Mouse (Mus musculus) embryo, embryonic 11.5 days (tissue): ENCODE measurements around the gene Mfap1b.
"Not testable (repeated sequence)": the region's sequence is repeated elsewhere in the genome, so short reads cannot be mapped to it uniquely, and the experiment has no call there.

Experiments
- DNase-seq: peaks from one replicate; pipeline ENCODE4 v3.0.0-alpha.2; 2012; ENCODE audit warnings: low read depth, low spot score

Mfap1b gene

DNA sequence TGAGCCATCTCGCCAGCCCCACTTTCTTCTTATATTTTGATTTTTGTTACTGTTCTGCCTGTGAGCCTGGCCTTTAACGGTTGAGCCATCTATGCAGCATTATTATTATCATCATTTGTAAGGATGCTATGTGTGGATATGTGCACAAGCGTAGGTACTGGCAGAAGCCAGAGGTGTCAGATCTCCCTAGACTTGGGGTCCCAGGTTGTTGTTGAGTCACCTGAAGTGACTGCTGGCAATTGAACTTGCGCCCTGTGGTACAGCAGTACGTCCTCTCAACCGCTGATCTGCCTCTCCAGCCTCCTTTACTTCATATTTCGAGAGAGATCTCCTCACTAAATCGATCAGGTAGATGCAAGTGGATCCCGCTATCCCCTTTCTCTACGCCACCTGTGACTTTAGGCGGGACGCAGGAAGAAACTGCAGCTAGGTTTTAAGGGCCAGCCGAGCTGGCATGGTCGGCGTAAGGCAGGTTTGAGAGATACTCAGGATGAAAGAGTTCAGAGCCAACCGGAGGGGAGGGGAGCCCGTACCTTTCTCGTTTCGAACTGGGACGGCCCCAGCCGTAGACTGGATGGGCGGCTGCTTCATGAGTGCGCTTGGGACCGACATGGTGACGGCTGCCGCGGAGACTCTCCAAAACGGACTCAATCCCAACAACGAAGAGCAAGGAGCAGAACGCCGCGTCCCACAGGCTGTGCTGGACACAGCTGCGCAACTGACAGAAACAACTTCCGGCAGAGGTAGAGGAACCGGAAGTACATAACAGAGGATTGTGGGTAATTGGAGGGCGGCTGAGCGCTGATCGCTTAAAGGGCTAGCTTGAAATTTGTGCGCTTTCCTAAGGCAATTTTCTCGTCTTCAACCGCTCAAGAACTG is at the start of gene Mfap1b:
Gene Mfap1b (minus strand): TSS at position 767 of the 879 bp plus-strand sequence.
- DNase-seq, result peak; percentile 75

GRCm38 (mm10) chr2:121522830-121523229 is 49.0 kb upstream of the Mfap1b start:
- DNase-seq, result not testable (repeated sequence)

GRCm38 (mm10) chr2:121522006-121522405 is 48.1 kb upstream of the Mfap1b start:
- no peak for DNase-seq

- DNase-seq, result not testable (repeated sequence)
These were observed 44.8 kb upstream of the Mfap1b start for GRCm38 (mm10) chr2:121518711-121519110.

DNA sequence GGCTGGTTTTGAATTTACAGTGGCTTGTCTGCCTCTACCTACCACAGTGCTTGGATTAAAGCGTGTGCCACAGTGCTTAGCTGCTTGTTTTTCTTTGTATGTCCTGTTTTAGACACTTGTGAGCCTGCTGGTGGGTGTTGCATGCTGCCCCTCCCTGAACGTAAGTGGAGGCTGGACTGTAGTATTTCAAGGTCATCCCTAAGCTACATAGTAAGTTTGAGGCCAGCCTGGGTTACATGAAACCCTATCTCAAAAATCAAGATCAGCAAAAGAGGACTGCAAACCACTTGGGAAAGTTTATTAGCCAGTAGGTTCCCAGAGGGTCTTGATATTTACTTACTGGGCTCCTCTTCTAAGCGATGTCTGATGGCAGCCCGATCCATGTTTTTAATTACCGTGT is 44.2 kb upstream of the Mfap1b start:
- no peak for DNase-seq

- DNase-seq, result no peak
These were observed 40.3 kb upstream of the Mfap1b start for GRCm38 (mm10) chr2:121514211-121514610.

- DNase-seq, result not testable (repeated sequence)
These were observed 39.3 kb upstream of the Mfap1b start for GRCm38 (mm10) chr2:121512991-121513765.

GRCm38 (mm10) chr2:121511401-121511800 is 37.5 kb upstream of the Mfap1b start:
- DNase-seq, result no peak

DNA sequence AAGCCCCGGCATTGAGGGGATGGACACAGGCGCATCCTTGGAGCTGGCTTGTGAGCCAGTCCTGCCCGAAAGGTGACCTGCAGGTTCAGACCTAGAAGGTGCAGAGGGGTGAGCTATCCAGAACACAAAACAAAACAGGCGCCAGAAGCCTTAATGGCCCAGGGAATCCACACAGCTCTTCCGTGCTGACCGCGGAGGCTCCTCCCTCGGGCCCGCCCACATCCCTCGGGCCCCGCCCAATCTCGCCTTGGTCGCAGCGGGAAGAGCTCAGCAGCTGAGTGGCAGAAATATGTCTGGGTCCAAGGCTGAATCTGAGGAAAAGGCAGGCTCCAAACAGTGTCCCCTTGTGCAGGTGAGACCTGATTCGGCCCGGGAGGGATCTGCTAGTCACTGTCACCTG is 35.7 kb upstream of the Mfap1b start:
- DNase-seq, result peak; percentile 48

DNA sequence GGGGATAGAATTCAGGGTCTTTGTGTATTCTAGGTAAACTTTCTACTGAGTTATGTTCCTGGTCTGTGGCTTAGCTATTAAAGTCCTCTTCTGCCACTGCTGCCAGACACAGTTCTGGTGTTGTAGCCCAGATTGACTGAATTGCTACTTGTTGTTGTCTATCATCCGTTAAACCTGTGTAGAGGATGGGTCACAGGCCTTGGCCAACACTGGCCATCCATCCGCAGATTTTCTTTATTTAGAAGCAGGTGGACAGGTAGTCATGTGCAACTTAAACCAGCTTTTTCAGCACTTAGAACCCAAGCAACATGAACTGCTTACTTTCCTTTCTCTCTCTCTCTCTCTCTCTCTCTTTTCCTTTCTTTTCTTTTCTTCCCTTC is 34.1 kb upstream of the Mfap1b start:
- no peak for DNase-seq

GRCm38 (mm10) chr2:121507173-121507950 is 33.5 kb upstream of the Mfap1b start:
- no peak for DNase-seq

DNA sequence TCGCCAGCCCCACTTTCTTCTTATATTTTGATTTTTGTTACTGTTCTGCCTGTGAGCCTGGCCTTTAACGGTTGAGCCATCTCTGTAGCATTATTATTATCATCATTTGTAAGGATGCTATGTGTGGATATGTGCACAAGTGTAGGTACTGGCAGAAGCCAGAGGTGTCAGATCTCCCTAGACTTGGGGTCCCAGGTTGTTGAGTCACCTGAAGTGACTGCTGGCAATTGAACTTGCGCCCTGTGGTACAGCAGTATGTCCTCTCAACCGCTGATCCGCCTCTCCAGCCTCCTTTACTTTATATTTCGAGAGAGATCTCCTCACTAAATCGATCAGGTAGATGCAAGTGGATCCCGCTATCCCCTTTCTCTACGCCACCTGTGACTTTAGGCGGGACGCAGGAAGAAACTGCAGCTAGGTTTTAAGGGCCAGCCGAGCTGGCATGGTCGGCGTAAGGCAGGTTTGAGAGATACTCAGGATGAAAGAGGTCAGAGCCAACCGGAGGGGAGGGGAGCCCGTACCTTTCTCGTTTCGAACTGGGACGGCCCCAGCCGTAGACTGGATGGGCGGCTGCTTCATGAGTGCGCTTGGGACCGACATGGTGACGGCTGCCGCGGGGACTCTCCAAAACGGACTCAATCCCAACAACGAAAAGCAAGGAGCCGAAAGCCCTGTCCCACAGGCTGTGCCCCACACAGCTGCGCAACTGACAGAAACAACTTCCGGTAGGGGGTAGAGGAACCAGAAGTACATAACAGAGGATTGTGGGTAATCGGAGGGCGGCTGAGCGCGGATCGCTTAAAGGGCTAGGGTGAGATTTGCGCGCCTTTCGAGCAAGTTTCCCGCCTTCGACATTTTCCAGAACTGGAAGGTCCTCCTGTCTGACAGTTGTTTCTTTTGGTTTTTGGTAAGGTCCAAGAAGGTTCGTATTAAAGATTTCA is 32.3 kb upstream of the Mfap1b start, which contains the start of the genes Mfap1a and Wdr76:
Gene Mfap1a (minus strand): TSS at position 724 of the 941 bp plus-strand sequence.
Gene Wdr76 (plus strand): TSS at position 782 of the 941 bp plus-strand sequence.
- DNase-seq, result peak; percentile 81

GRCm38 (mm10) chr2:121501550-121501949 is 27.7 kb upstream of the Mfap1b start:
- DNase-seq, result not testable (repeated sequence)

DNA sequence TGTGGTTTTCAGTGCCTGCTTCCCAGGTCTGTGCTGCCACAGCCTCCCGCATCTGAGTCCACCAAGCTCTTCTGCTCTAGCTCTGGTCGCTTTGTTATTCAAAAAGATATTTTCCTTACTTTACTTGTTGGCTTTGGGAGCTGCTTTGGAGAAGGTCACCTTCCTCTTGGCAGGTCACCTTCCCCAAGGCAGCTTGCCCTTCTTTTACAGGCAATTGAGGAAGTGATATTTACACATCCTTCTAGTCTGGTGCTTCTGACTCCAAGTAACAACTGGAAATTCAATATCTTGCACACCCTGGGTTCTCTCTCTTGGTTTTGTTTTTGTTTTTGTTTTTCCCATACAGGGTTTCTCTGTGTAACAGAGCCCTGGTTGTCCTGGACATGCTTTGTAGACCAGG is 10.5 kb upstream of the Mfap1b start:
- DNase-seq, result not testable (repeated sequence)

DNA sequence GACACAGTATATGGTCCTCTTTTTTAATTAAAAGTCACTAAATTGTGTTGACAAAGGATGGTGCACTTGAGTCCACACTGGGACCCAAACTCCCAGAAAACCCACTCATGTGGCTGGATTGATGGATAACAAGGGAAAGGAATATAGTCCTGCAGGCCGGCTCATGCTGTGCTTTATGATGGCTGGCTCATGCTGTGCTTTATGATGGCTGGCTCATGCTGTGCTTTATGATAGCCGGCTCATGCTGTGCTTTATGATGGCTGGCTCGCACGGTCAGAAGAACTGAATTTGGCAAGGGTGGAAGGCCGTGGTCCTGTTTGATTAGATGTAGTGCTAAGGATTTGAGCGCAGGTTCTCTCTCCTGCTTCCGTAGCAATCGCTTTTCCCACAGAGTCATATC is 9.7 kb upstream of the Mfap1b start:
- no peak for DNase-seq

DNA sequence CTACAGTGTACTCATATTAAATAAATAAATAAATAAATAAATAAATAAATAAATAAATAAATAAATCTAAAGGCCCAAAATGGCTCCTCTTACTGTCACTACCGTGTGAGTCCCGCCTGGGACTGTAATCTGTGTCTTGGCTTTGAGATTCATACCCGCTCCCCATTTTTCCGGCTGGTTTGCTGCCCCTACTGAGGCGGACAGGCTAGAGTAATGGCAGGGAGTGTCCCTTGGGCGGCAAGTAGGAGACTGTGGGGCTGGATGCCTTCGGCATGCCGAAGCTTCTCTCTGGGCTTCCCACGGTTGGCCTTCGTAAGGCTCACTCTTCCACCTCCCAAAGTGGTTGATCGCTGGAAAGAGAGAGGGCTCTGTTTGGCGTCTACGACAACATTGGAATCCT is 7.0 kb upstream of the Mfap1b start:
- not testable (repeated sequence) for DNase-seq

DNA sequence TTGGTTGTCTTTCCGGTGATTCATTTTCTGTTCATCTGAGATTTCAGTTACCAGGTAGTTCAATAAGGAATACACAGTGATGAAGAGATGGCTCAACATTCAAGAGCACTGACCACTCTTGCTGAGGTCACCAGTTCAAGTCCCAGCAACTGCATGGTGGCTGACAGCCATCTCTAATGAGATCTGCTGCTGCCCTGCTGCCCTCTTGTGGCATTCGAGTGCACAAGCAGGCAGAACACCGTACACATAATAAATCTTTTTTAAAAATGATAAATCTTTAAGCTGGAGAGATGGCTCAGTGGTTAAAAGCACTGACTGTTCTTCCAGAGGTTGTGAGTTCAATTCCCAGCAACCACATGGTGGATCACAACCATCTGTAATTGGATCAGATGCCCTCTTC is 6.6 kb upstream of the Mfap1b start:
- DNase-seq, result no peak

DNA sequence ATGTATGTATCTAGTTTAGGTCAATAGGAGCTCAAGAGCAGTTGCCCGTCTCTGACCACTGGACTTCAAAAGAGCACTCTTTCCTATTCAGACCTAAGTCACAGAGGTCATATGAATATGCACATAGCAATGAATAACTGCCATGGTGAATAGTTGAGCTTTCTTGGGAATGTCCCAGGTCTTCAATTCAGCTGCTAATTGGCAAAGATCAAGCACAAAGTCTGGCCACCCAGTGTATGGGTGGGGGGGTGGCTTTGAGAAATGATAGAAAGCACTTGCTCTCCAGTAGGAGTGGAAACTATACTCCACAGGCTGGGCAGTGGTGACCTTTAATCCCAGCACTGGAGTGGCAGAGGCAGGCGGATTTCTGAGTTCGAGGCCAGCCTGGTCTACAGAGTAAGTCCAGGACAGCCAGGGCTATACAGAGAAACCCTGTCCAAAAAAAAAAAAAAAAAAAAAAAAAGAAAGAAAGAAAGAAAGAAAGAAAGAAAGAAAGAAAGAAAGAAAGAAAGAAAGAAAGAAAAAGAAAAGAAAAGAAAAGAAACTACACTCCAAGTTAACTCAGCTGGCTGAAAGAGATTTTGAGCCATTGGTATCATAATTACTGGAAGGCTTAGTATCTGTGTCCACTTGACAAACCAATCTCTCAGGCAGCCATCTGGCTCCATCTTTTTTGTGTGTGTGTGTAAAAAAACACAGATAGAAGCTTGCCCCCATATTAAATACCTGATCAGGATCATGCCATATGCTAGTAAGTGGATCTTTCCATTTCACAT is 3.8 kb upstream of the Mfap1b start:
- DNase-seq, result no peak

GRCm38 (mm10) chr2:121475306-121475705 is 1.4 kb upstream of the Mfap1b start:
- not testable (repeated sequence) for DNase-seq

DNA sequence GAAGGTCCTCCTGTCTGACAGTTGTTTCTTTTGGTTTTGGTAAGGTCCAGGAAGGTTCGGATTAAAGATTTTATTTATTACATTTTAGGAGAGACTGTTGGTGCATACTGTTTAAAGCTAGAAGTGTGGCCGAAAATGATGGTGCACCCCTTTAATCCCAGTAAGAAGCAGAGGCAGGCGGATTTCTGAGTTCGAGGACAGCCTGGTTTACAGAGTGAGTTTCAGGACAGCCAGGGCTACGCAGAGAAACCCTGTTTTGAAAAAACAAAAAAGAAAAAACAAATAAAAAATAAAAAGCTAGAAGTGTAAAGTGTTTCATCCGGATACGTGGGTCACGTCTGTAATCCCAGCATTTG is 291 bp upstream of the Mfap1b start:
- no peak for DNase-seq
